Mouse (Mus musculus) splenic B cell, adult 2 months (primary cell): ENCODE data around the gene Itgb8.

ENCODE experiments used
- DNase-seq: peaks from one replicate; pipeline ENCODE4 v3.0.0-alpha.2; 2011; ENCODE audit warnings: low read depth, low spot score
- H3K27me3 ChIP-seq: 2 replicates; pipeline ENCODE4 v1.6.1; 2012; ENCODE audit warnings: mild to moderate bottlenecking, low read length, moderate library complexity, mixed read lengths; ENCODE audit not compliant: control insufficient read depth, poor library complexity, insufficient read depth, severe bottlenecking
- H3K36me3 ChIP-seq: 2 replicates; pipeline ENCODE4 v1.6.1; 2012; ENCODE audit warnings: mild to moderate bottlenecking, low read length, moderate library complexity, mixed read lengths; ENCODE audit not compliant: control insufficient read depth, poor library complexity, insufficient read depth, severe bottlenecking

Itgb8 gene

DNA sequence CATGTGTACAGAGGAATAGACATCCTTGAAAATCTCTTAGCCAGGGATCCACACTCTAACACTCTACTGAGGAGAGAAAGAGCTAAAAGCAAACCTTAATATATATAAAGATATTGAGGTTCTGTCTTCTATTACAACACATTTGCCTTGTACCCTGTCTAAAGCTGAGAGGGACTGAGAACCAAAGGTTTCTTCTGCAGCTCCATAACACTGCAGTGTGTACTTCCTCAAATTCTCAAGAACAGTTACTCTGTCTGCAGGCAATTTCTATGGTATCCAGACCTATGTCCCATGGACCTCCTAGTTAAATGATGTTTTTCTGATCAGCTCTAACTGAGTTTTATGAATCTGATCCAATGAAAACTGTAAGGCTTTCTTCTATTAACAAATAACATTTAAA is 13.9 kb downstream of the Itgb8 start:
- H3K27me3 ChIP-seq = no peaks in the 10 kb centered on the region
- H3K36me3 ChIP-seq = no peaks in the 10 kb centered on the region
- no peak for DNase-seq

GRCm38 (mm10) chr12:119219409-119219808 is 19.2 kb downstream of the Itgb8 start:
- no peak for DNase-seq
- H3K27me3 ChIP-seq = no peaks in the 10 kb centered on the region
- H3K36me3 ChIP-seq = no peaks in the 10 kb centered on the region

DNA sequence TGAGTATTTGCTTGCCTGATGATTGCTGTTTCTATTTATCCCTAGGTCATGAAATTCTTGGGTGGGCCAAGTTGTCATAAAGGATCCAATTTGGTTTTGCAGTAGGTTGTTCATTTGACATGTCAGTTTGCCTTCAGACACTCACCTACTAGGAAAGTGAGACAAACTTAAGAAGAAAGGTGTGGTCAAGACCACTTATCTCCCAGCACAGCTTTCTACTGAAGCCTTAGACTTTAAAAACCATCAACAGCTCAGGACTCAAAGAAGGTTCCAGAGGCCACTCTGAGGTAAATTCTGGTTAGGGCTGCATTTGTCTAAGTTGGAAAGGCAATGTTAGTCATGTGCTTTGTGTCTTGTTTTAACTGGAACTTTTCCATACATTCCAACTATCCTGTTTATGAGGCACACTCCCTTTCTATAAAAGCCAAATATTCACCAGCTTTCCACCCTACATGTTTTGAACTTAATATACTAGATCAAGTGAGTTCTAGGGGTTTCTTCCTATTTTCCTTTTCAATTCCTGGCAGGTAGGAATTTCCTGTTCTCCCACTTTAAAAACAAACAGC is 20.8 kb downstream of the Itgb8 start:
- Histone ChIP-seq H3K27me3 (no peaks in the 10 kb centered on the region), H3K36me3 (no peaks in the 10 kb centered on the region)
- DNase-seq = no peak

DNA sequence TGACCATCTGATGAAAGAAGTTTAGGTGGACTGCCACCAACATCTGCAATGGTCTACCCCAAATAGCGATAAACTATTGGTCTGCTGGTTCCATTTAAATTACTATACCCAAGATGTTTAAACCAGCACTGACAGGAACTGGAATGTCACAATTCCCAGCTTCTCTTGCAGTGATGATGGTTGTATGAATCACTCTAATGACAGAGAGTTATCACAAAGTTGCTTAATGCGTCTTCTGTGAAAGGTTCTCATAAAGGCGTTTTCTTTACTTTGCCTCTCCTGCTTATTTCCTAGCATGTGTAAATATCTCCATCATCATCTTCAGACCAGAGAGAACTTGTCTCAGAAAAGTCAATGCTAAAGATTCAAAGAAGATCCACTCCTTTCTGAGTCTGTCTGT is 23.4 kb downstream of the Itgb8 start:
- no peaks in the 10 kb centered on the region for H3K36me3 ChIP-seq
- H3K27me3 ChIP-seq = no peaks in the 10 kb centered on the region
- DNase-seq = no peak

DNA sequence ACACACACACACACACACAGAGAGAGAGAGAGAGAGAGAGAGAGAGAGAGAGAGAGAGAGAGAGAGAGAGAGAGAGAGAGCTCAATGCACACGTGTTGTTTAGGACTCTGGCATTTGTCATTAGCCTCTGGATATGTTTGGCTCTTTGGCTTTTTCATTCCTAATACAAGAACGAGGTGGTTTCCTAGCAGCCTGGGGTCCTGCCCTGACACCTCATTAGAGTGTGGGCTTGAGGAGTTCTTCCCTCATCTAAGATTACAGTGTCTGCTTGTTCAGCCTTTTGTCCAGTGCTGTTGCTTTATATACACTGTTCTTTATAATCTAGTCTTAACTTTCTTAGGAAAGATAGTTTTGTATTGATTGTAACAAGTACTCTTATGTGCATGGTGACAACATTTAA is 27.1 kb downstream of the Itgb8 start:
- no peaks in the 10 kb centered on the region for H3K36me3 ChIP-seq
- H3K27me3 ChIP-seq = no peaks in the 10 kb centered on the region
- no peak for DNase-seq

GRCm38 (mm10) chr12:119210590-119210989 is 28.0 kb downstream of the Itgb8 start:
- Histone ChIP-seq H3K27me3 (no peaks in the 10 kb centered on the region), H3K36me3 (no peaks in the 10 kb centered on the region)
- DNase-seq = no peak

GRCm38 (mm10) chr12:119210073-119210425 is 28.6 kb downstream of the Itgb8 start:
- no peak for DNase-seq

GRCm38 (mm10) chr12:119209384-119210072 is 29.1 kb downstream of the Itgb8 start:
- Histone ChIP-seq H3K36me3 (no peaks in the 10 kb centered on the region), H3K27me3 (no peaks in the 10 kb centered on the region)
- DNase-seq = no peak

More at GRCm38 (mm10) chr12:119210073-119210425, 28.6 kb downstream of the Itgb8 start:
- no peaks in the 10 kb centered on the region for H3K27me3 ChIP-seq
- no peaks in the 10 kb centered on the region for H3K36me3 ChIP-seq

DNA sequence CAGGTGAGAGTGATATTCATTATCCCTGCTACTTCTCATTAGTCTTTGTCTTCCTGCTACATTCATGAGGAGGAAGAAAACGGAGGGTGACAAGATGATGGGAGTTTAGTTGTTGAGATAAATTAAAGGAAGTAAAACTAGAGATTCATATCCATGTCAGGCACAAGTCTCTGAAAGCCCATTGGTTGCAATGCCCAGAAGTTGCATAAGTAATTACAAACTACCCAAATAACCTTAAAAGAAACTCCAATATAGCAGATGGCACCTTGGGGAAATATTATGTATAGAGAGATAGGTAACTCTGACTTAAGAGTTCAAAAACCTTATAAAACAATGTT is 31.2 kb downstream of the Itgb8 start:
- DNase-seq = no peak
- Histone ChIP-seq H3K36me3 (no peaks in the 10 kb centered on the region), H3K27me3 (no peaks in the 10 kb centered on the region)

DNA sequence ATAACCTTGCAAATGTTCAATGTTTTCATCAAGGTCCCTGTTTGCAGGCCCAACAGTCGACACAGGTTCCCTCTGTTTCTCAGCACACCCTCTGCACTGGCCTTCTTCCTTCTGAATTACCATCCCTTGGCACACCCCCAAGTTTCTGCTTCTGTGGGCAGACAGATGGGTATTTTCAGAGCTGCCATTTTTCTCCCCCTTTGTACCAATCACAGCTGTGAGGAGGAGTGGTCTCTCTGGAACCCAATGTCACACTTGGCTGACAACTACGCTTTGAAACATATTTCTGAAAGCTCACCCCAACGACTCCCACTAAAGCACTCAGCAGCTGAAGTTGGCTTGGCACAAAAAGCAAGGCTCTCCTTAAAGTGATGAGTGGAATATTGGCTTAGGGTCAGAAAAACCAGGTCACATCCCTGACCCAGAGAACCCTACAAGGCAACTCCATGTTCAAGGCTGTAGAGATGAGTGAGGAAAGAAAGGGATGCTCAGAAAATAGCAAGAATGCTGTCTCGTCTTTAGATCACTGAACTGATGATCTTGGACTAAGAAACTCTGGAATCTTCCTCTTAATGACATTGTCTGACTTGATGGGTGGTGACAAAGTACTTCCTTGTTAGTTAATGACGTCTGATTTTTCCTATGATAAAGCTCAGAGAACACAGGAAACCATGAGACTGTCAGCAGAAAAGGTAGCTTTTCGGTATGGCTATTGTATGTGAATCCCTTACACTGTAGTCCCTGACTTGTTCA is 31.7 kb downstream of the Itgb8 start:
- no peaks in the 10 kb centered on the region for H3K27me3 ChIP-seq
- no peak for DNase-seq
- no peaks in the 10 kb centered on the region for H3K36me3 ChIP-seq

DNA sequence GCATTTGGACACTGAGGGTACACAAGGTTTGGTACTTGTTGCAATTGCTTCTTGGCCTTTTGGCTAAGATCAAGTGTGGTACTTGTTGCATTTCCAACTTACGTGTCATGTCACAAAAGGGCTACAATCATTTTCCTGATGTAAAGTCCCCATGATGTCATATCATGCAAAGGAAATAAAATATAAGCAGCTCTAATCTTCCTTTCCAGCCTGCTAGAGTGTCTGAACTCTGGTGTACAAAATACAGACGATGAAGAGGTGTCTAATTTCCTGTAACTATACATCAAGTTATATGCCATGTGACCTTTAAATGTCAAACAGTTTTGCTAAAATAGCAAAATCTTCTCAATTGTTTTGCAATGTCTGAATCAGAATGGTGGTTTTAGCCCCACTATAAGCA is 34.2 kb downstream of the Itgb8 start:
- DNase-seq = no peak
- no peaks in the 10 kb centered on the region for H3K27me3 ChIP-seq
- no peaks in the 10 kb centered on the region for H3K36me3 ChIP-seq

- DNase-seq = no peak
- H3K27me3 ChIP-seq = no peaks in the 10 kb centered on the region
- no peaks in the 10 kb centered on the region for H3K36me3 ChIP-seq
Observed at GRCm38 (mm10) chr12:119202766-119203165, 35.8 kb downstream of the Itgb8 start.

DNA sequence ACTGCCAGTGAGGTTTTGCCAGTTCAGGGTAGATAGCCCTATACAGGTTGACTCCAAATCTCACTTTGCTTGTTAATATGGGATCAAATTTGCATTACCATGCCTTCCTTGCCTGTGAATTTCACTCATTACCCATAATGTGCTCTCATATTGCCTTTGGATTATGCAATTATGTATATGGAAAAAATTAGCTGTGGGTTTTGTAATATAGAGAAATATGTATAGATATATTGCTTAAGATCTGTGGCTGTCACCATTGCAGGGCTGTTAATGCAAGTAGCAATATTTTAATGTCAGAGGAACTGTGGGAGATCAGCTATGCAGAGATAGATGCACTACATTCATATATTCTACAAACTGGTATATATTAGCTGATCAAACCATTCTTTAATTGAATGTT is 43.5 kb downstream of the Itgb8 start:
- DNase-seq = no peak
- Histone ChIP-seq H3K36me3 (no peaks in the 10 kb centered on the region), H3K27me3 (no peaks in the 10 kb centered on the region)

- no peak for DNase-seq
- H3K27me3 ChIP-seq = no peaks in the 10 kb centered on the region
Observed at GRCm38 (mm10) chr12:119189814-119190213, 48.8 kb downstream of the Itgb8 start.

DNA sequence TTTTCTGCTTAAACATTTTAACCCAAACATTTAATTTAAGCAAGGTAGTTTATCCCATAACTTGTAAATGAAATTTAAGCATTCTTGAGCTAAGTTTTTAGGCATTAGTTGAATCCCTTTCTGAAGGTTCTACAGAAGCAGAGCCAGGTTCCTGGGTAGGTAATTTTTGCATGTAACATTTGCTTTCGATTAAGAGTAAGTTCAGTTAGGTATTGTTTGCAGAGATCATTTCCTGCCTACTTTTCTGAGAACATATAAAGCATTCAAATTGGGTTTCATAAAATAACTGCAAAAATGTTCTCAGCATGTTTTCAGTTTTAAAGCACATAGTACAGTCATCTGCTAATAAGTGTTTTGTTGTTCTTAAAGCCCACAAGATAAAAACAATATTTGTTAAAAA is 53.2 kb downstream of the Itgb8 start:
- no peak for DNase-seq
- no peaks in the 10 kb centered on the region for H3K27me3 ChIP-seq

More at GRCm38 (mm10) chr12:119189814-119190213, 48.8 kb downstream of the Itgb8 start:
- no peaks in the 10 kb centered on the region for H3K36me3 ChIP-seq

More for the DNA sequence above, 53.2 kb downstream of the Itgb8 start:
- H3K36me3 ChIP-seq = no peaks in the 10 kb centered on the region
